ENCODE assay signal across 14 mouse cellular contexts in genomic region chr14:106193583-106193982, GRCm38 (mm10).
"Had no signal": no experiment of that assay in that cellular context is flagged by ENCODE, and none has a peak within 500 bp of the region (broad histone marks: within the 10 kb centered on the region; RNA-seq: fewer than 3 reads in every experiment).

No protein-coding gene starts in this region.

- H3K4me1 ChIP-seq: intestine, embryonic 15.5 days; limb, embryonic 13.5 days; neural tube, embryonic 15.5 days had no signal

- DNase-seq: kidney, adult 18-20 months; kidney, postnatal 10 days; kidney, postnatal 4 days; left cerebral cortex, postnatal 4 days; lung, postnatal 4 days; midbrain, embryonic 14.5 days; right cerebral cortex, postnatal 4 days; thymus, postnatal 14 days had no signal

- ATAC-seq: intestine, embryonic 15.5 days had no signal

- H3K9ac ChIP-seq: intestine, embryonic 15.5 days; limb, embryonic 13.5 days; neural tube, embryonic 15.5 days had no signal

- H3K27ac ChIP-seq: intestine, embryonic 15.5 days; limb, embryonic 13.5 days; midbrain, embryonic 10.5 days; neural tube, embryonic 15.5 days had no signal

- H3K27me3 ChIP-seq: intestine, embryonic 15.5 days; limb, embryonic 13.5 days; neural tube, embryonic 15.5 days had no signal

- H3K4me3 ChIP-seq: intestine, embryonic 15.5 days; limb, embryonic 13.5 days; midbrain, embryonic 10.5 days; myocyte; neural tube, embryonic 15.5 days had no signal

- H3K9me3 ChIP-seq: intestine, embryonic 15.5 days; limb, embryonic 13.5 days; midbrain, embryonic 10.5 days; neural tube, embryonic 15.5 days had no signal

- H3K36me3 ChIP-seq: intestine, embryonic 15.5 days; limb, embryonic 13.5 days; midbrain, embryonic 10.5 days; neural tube, embryonic 15.5 days had no signal

- H3K4me2 ChIP-seq: intestine, embryonic 15.5 days; limb, embryonic 13.5 days; liver, embryonic 11.5 days; neural tube, embryonic 15.5 days had no signal
